Mouse (Mus musculus) layer of hippocampus, adult 2 months (tissue): ENCODE measurements around the gene Ube2j1. TPM values are rescaled to one million over a fixed set of nuclear protein-coding genes. Genes with fewer than 3 reads are reported as not detected.

Experiments
- DNase-seq, 2 experiments: peaks; one replicate each; pipeline ENCODE4 v3.0.0; 2022; ENCODE audit warnings: low spot score in 2 of 2
- H3K27ac ChIP-seq: fragments of 200-600 bp; 2 replicates; pipeline ENCODE4 v1.8.1; 2022
- H3K4me3 ChIP-seq: fragments of 200-600 bp; 2 replicates; pipeline ENCODE4 v1.8.1; 2022; ENCODE audit warnings: mild to moderate bottlenecking
- CTCF ChIP-seq: fragments of 200-600 bp; conservative IDR thresholded peaks from 2 replicates; pipeline ENCODE4 v1.8.1; 2022; ENCODE audit warnings: antibody characterized with exemption, mild to moderate bottlenecking, moderate library complexity
- total RNA-seq, 2 experiments: library from RNA; stranded (reverse); gene quantifications; 2 replicates each; pipeline ENCODE4 v1.2.3; 2021

Gene Ube2j1
- total RNA-seq, 2 experiments from 2014 or later, result 93.4 to 94.8 TPM

- peak overlapping the region; percentile 21; the same call in 1 of the 2 replicates for H3K27ac ChIP-seq
- DNase-seq, result no peak
- no peak for TF ChIP-seq CTCF
- no peak overlapping the region for H3K4me3 ChIP-seq
These were observed 68.0 kb downstream of the Ube2j1 start for GRCm38 (mm10) chr4:33099118-33099694.

Other genes starting within 250 kb of the Ube2j1 start
- 10 to 100 TPM; 37.4 to 39.8 TPM for gene Lyrm2, start 231.2 kb upstream of the Ube2j1 start, total RNA-seq
- gene Ankrd6, start 80.6 kb upstream of the Ube2j1 start, total RNA-seq, result 10 to 100 TPM; 39.6 TPM
- 10 to 100 TPM; 62.1 to 68.2 TPM for gene Rragd, start 48.4 kb upstream of the Ube2j1 start, total RNA-seq
- under 1 TPM; 0.32 to 0.72 TPM for gene Gabrr2, start 31.6 kb downstream of the Ube2j1 start, total RNA-seq
- gene Gabrr1, start 101.1 kb downstream of the Ube2j1 start, total RNA-seq, result not detected
- gene Pm20d2, start 158.3 kb downstream of the Ube2j1 start, total RNA-seq, result 10 to 100 TPM; 10.6 to 10.9 TPM
- gene Srsf12, start 177.6 kb downstream of the Ube2j1 start, total RNA-seq, result 10 to 100 TPM; 25.7 to 26.6 TPM